Mouse (Mus musculus) left cerebral cortex, adult 18-20 months (tissue): ENCODE data around the gene Gm17521. TPM values are rescaled to one million over a fixed set of nuclear protein-coding genes. Genes with fewer than 3 reads are reported as not detected.
"Not testable (repeated sequence)": the region's sequence is repeated elsewhere in the genome, so short reads cannot be mapped to it uniquely, and the experiment has no call there.

Experiments used
- DNase-seq, 2 experiments: peaks; one replicate each; pipeline ENCODE4 v3.0.0; 2021 to 2022; ENCODE audit warnings: low spot score in 2 of 2, mixed read lengths in 1 of 2
- long read RNA-seq, 2 experiments: library from polyadenylated mRNA; stranded (forward); transcript quantifications; one replicate each; pipeline ENCODE4 v2.0.0; 2021
- total RNA-seq, 2 experiments: library from RNA; stranded (reverse); gene quantifications; 2 replicates each; pipeline ENCODE4 v1.2.3; 2021

Gene Gm17521
- total RNA-seq = not detected
- long read RNA-seq, experiment 1 = 0 reads
- long read RNA-seq, experiment 2 = 0 reads

- DNase-seq = not testable (repeated sequence)
Measured at GRCm38 (mm10) chrX:123029569-123029968, at the start of gene Gm17521. Gm17521 (minus strand) TSS chrX:123029669.

GRCm38 (mm10) chrX:123043956-123044355 lies 14.5 kb upstream of the Gm17521 start:
- DNase-seq = no peak

GRCm38 (mm10) chrX:123043516-123043915 lies 14.0 kb upstream of the Gm17521 start:
- no peak for DNase-seq

Other genes starting within 250 kb of the Gm17521 start
- 1 to 10 TPM; 5.8 to 7.8 TPM for gene Cldn34c1, start 73.8 kb upstream of the Gm17521 start, total RNA-seq
- not detected for gene Srsx, start 192.8 kb upstream of the Gm17521 start, total RNA-seq
- gene Gm17577, start 217.2 kb upstream of the Gm17521 start, total RNA-seq = not detected